Mouse (Mus musculus): ENCODE results near the gene Olfr617.
"Not testable (repeated sequence)": the region's sequence is repeated elsewhere in the genome, so short reads cannot be mapped to it uniquely, and the experiment has no call there.

Gene Olfr617

DNA sequence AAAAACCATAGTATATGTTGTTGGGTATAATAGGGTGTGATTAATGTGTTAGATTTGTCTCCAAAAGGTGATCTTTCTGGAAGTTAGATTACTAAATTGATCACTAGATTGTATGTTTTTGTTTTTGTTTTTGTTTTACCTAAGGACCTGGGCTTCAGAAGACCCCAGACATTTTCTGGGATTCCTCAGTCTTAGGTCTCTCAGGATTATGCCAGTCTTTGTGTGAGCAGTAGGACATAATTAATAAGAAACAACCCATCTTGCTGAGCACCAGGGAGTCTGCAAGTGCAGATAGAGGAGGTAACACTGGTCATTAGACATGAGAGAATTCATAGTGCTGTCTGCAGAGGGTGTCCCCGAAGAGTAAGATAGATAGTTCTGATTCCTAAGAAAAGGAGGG lies at the start of gene Olfr617:
Gene Olfr617 (plus strand): TSS at position 301 of the 400 bp plus-strand sequence.
- DNase-seq = no peak

DNA sequence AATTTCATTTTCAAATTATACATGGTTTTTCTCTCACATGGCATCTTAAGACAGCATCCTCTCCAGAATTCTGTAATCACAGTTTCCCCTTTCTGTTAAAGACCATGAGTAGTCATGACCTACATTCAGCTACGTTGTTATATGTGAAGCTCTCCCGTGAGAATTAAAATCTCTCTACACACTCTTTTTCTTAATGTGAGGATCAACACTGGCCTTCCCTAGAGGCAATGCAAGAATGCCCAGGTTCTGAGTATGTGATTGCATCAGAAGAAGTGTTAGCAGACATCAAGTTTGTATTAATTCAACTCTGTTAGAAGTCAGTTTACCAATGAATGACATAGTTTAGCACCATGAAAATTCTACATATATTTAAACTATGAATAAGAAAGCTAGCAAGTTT lies 30.2 kb upstream of the Olfr617 start, which contains the start of gene Olfr612:
Gene Olfr612 (minus strand): TSS at position 101 of the 400 bp plus-strand sequence.
- DNase-seq = not testable (repeated sequence)

DNA sequence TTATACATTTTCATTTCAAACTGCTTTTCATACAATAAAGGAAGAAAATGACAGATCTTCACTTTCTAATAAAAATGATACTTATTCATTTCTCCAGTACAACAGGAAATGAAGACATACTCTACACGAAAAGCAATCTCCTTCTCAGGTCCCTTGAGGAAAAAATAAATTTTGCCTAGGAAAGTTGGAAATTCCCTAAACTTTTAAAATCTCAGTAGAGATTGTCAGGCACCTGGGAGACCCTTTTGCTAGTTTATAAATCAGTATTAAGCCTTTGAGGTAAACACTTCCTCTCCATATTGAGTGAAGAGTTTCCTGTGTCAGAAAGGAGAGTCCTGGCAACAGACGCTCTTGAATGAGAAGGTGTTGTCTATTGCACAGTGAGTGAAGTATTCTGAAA lies 25.1 kb upstream of the Olfr617 start, which contains the start of gene Olfr613:
Gene Olfr613 (plus strand): TSS at position 301 of the 400 bp plus-strand sequence.
- no peak for DNase-seq

DNA sequence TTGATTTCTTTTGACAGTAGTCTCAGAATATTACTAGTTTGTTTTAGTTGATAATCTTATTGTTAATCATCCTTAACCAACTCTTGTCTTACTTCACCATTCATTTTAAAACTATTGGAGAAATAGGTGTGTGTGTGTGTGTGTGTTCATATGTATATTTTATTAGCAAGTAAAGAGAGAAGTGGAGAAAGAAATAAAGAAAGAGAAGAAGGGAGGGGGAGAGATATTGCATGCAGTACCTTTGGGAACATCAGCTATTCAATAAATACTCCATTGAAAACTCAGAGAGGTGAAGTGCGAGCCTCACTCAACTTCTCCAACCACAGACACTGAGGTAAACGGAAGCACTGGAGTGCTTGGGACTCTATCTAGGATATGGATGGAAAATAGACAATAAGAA lies 17.1 kb upstream of the Olfr617 start, which contains the start of gene Olfr615:
Gene Olfr615 (plus strand): TSS at position 301 of the 400 bp plus-strand sequence.
- no peak for DNase-seq

DNA sequence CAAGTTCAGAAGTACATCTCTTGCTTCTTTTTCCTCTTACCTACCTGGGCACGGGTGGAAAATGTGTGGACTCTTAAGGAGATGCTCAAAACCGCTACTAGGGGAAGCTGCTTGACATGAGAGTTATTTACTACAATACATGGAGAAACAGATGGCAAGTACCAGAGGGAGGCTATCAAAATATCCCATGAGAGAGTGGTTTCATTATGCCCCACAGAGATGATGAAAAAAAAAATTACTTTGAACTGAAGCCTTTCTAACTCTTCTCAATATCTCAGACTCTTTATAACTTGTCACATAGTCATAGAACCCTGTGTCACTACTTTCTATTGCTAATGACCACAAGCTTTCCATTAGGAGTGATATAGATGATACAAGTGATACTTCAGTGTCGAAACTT lies 3.8 kb upstream of the Olfr617 start, which contains the start of gene Olfr616:
Gene Olfr616 (minus strand): TSS at position 101 of the 400 bp plus-strand sequence.
- DNase-seq = no peak

DNA sequence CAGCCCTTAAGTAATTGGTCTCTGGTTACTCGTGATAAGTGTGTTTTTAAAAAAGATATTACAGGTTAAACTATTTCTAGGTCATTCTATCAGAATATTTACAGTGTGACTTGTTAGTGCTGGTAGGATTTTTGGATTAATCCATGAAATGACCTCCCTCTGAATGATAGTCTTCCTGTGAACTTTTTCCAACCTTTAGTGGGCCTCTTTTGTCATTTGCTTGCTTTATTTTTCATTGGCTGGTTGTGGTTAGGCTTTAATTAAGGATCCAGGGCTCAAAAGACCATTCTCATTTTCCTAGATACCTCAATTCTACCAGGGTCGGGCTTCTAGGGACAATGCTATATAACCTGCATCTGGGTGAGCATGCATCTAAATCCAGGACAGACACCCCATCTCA lies 16.9 kb downstream of the Olfr617 start, which contains the start of gene Olfr618:
Gene Olfr618 (plus strand): TSS at position 301 of the 400 bp plus-strand sequence.
- no peak for DNase-seq

DNA sequence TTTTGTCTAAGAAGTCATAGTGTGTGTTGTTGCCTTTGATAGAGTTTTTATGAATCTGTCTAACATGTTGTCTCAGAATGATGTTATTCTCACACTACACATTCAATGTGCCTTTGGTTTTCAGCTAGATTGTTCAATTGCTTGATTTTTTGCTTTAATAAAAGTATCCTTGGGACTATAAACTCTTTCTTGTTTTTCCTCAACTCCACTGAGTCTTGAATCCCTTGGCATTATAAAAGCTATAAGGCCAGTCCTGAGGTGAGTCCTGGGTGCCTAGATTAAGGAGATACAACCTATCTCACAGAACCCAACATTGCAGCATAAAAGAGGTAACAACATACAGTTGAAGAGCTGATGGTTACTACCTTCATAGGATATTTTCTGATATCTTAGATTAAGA lies 27.4 kb downstream of the Olfr617 start, which contains the start of gene Olfr619:
Gene Olfr619 (plus strand): TSS at position 301 of the 400 bp plus-strand sequence.
- no peak for DNase-seq

DNA sequence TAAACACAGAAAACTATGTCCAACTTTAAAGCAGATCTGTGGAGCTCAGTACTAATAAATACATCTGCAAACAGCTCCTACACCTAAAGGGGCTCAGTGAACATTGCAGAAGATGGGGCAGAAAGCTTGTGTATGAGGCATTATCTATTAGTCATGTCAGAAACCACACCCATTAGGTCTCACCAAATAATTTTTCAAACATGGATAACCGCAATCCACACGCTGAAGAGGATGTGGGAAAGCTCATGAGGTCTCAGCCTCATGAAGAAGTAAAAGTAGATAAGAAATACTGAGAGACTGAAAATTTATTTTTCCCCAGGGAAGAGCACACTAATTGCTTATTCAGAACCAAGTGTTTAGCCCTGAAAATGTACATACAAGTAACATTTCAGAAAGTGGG lies 34.6 kb downstream of the Olfr617 start:
- no peak for DNase-seq

DNA sequence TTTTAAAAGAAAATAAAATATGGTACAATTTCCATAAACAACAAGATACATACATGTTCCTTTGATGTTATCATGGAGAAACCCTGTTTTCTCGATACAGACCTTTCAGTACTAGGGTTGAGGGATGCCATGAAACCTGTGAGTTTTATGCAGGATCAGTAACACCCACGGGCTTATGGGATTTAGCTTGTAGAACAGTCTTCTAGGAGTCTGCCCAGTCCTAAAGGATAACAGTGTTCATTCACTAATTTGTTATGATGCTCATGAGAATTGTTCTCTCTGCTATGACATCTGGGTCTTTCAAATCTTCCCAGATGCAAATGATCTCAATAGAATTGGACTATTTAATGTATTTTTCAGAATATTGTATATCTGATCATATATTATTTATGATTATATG lies 39.6 kb downstream of the Olfr617 start, which contains the start of gene Olfr620:
Gene Olfr620 (minus strand): TSS at position 101 of the 400 bp plus-strand sequence.
- DNase-seq = no peak
